Mouse (Mus musculus) limb, embryonic 14.5 days (tissue): Measurements from ENCODE around the gene Fbn1. TPM values are rescaled to one million over a fixed set of nuclear protein-coding genes. Genes with fewer than 3 reads are reported as not detected.

Source experiments
- ATAC-seq: fragments of 200-750 bp; cut with Nextera tagmentation; 2 replicates; pipeline ENCODE4 v1.8.0; 2017; ENCODE audit warnings: low read depth, moderate number of reproducible peaks, moderate TSS enrichment; ENCODE audit not compliant: low FRiP score
- DNase-seq: peaks from one replicate; pipeline ENCODE4 v3.0.0-alpha.2; 2015; ENCODE audit warnings: low spot score
- H3K27ac ChIP-seq: fragments of 300-500 bp; sonication (generic); replicated peaks from 2 replicates; pipeline ENCODE4 v1.5.1; 2014; ENCODE audit warnings: low read depth, mild to moderate bottlenecking, low read length, moderate library complexity, mixed read lengths
- H3K27me3 ChIP-seq: fragments of 300-500 bp; sonication (generic); 2 replicates; pipeline ENCODE4 v1.6.1; 2014; ENCODE audit warnings: low read length, mixed read lengths; ENCODE audit not compliant: control insufficient read depth, insufficient read depth
- H3K36me3 ChIP-seq: fragments of 300-500 bp; sonication (generic); 2 replicates; pipeline ENCODE4 v1.6.1; 2014; ENCODE audit warnings: mild to moderate bottlenecking, low read length, moderate library complexity, mixed read lengths; ENCODE audit not compliant: control insufficient read depth, insufficient read depth
- H3K4me1 ChIP-seq: fragments of 300-500 bp; sonication (generic); 2 replicates; pipeline ENCODE4 v1.6.1; 2014; ENCODE audit warnings: antibody characterized with exemption, low read length, mixed read lengths; ENCODE audit not compliant: control insufficient read depth, insufficient read depth
- H3K4me2 ChIP-seq: fragments of 300-500 bp; sonication (generic); replicated peaks from 2 replicates; pipeline ENCODE4 v1.6.1; 2014; ENCODE audit warnings: low read depth, mild to moderate bottlenecking, low read length, moderate library complexity; ENCODE audit not compliant: severe bottlenecking
- H3K4me3 ChIP-seq: fragments of 300-500 bp; sonication (generic); replicated peaks from 2 replicates; pipeline ENCODE4 v1.5.1; 2014; ENCODE audit warnings: low read length
- H3K9ac ChIP-seq: fragments of 300-500 bp; sonication (generic); 2 replicates; pipeline ENCODE4 v1.6.1; 2014; ENCODE audit warnings: mild to moderate bottlenecking, low read depth, low read length, moderate library complexity; ENCODE audit not compliant: severe bottlenecking
- H3K9me3 ChIP-seq: fragments of 300-500 bp; sonication (generic); 2 replicates; pipeline ENCODE4 v1.6.1; 2016; ENCODE audit warnings: low read length; ENCODE audit not compliant: control insufficient read depth
- POLR2A ChIP-seq: fragments of 200-500 bp; IDR thresholded peaks from 2 replicates; pipeline ENCODE4 v1.8.0; 2012; ENCODE audit warnings: inconsistent platforms, mild to moderate bottlenecking, moderate library complexity, borderline replicate concordance; ENCODE audit not compliant: insufficient read depth, insufficient read length; ENCODE audit errors: extremely low read depth
- WGBS: fragments of 180-500 bp; shearing (Covaris S2); extraction: QIAGEN DNeasy Blood & Tissue Kit; methylation state at CpG from one replicate; pipeline ENCODE4 v1.1.7; 2014; 5-methylcytosine and 5-hydroxymethylcytosine counted together
- polyA plus RNA-seq, 2 experiments: library from polyadenylated mRNA; depleted of rRNA in 1 of 2; stranded (reverse) in 1 of 2; unstranded in 1 of 2; fragments of >200 nt; fragmentation: Nextera tagmentation in 1 of 2; extraction: Ambion mirVana in 1 of 2; gene quantifications; 2 replicates each; pipeline versions ENCODE4 v1.2.1 to v1.2.3; 2012 to 2014

Fbn1 gene
- polyA plus RNA-seq, 2 experiments, result 31.4 to 49.4 TPM

DNA sequence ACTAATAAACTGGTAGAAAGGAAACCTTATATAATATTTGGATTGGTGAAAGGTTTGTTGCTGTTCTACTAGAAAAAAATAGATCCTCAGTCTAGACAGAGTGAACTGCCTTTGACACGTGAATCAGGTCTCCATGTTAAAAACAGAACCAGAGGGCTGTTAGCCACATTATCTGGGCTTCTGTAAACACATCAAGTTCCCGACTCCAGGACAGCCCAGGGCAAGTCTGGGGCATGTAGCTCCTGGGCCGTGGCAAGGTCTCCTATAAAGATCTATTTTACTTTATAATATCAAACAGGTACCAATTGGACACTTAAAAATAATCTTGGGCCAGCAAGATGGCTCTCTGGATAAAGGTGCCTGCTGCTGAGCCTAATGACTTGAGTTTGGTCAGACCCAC lies 251.9 kb downstream of the Fbn1 start:
- WGBS, result 71% methylated on average over 3 of the region's 3 CpGs
- H3K4me3 ChIP-seq, result no peak overlapping the region
- H3K27ac ChIP-seq, result no peak overlapping the region
- no peak overlapping the region for H3K4me2 ChIP-seq
- no peaks in the 10 kb centered on the region for H3K9me3 ChIP-seq
- no peak for DNase-seq
- H3K9ac ChIP-seq, result no peak overlapping the region
- H3K4me1 ChIP-seq, result no peaks in the 10 kb centered on the region
- no peak for ATAC-seq
- no peaks in the 10 kb centered on the region for H3K27me3 ChIP-seq
- H3K36me3 ChIP-seq, result peaks cover 64% of the 10 kb centered on the region
- TF ChIP-seq POLR2A, result no peak

DNA sequence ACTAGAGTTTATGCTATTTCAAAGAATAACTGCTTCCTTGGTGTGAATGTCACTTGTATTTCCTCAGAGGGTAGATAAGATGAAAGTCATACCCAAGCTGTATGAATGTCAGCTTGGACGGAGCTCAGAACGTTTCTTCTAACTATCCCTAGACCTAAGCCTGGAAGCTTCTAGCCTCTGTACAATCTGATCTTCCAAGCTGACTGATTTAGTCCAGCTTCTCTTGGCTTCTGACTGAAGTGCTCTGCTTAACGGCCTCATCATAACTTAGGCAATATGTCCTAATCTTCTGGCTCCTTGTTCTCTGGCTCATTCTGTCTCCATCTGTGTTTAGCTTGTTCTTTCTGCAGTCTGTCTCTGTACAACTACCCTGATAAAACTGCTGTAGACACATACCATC lies 253.2 kb downstream of the Fbn1 start:
- Histone ChIP-seq H3K4me2 (no peak overlapping the region), H3K27ac (no peak overlapping the region), H3K4me3 (no peak overlapping the region), H3K27me3 (no peaks in the 10 kb centered on the region), H3K9ac (no peak overlapping the region), H3K36me3 (peaks cover 73% of the 10 kb centered on the region), H3K9me3 (no peaks in the 10 kb centered on the region), H3K4me1 (no peaks in the 10 kb centered on the region)
- no peak for ATAC-seq
- TF ChIP-seq POLR2A, result no peak
- DNase-seq, result no peak
- 97% methylated on average over 3 of the region's 3 CpGs for WGBS

DNA sequence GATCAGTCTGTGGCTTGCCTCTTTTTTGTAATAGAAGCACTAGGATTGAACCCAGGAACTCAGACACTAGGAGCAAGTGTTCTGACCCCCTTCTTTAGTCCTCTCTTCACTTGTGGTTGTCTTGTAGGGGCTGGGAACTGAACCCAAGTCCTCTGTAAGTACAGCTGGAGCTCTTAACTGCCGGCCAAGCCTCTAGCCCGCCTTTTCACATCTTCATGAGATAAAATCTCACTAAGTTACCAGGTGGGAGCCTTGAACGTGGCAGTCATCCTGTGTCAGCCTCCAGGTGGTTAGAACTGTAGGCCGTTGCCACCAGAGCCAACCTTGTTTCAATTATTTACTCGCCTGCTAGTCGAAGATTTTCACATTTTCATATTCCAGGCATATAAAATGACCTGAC lies 254.1 kb downstream of the Fbn1 start:
- Histone ChIP-seq H3K4me2 (no peak overlapping the region), H3K36me3 (peaks cover 70% of the 10 kb centered on the region), H3K4me3 (no peak overlapping the region), H3K9ac (no peak overlapping the region), H3K4me1 (peaks cover 4% of the 10 kb centered on the region), H3K27ac (no peak overlapping the region), H3K27me3 (no peaks in the 10 kb centered on the region), H3K9me3 (no peaks in the 10 kb centered on the region)
- no peak for DNase-seq
- TF ChIP-seq POLR2A, result no peak
- ATAC-seq, result no peak
- WGBS, result 95% methylated on average over 6 of the region's 6 CpGs

DNA sequence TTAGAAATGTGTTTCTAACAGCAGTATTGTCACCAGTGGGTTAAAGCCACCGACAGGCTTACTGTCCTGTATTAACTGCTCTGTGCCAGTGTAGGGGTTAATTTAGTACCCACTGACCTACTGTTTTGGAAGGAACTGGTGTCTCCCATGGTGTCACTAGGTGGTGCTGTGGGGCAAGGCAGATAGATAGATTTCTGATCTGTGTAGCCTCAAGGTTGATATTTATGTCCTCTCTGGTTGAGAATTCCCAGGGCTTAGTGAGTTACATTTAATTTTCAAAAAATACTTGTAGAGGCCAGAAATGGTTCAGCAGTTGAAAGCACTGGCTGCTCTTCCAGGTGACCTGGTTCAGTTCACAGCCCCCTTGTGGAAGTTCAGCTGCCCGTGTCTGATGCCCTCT lies 255.5 kb downstream of the Fbn1 start:
- H3K27me3 ChIP-seq, result no peaks in the 10 kb centered on the region
- WGBS, result 51% methylated on average over 2 of the region's 2 CpGs
- DNase-seq (peak; percentile 34), ATAC-seq (no peak)
- H3K4me2 ChIP-seq, result no peak overlapping the region
- H3K9me3 ChIP-seq, result no peaks in the 10 kb centered on the region
- no peak overlapping the region for H3K9ac ChIP-seq
- peaks cover 6% of the 10 kb centered on the region for H3K4me1 ChIP-seq
- TF ChIP-seq POLR2A, result no peak
- no peak overlapping the region for H3K4me3 ChIP-seq
- no peak overlapping the region for H3K27ac ChIP-seq
- peaks cover 60% of the 10 kb centered on the region for H3K36me3 ChIP-seq

DNA sequence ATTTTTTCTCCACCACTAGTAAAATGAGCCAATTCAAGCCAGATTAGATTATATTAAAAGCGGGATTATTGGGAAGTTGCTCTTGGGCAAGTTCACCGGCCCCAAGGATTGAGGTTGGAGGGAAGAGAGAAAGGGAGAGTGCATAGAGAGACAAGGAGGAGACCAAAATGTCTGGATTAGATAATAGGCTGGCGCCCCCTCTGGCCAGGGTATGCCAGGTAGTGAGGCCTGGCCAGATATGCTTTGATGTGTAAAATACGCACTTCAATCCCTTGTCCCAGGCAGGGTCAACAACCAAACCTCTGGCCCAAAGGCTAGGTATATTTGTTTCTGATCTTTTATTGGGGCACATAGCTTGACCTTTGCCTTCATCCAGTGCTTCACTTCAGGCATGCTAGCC lies 256.0 kb downstream of the Fbn1 start:
- peaks cover 6% of the 10 kb centered on the region for H3K4me1 ChIP-seq
- ATAC-seq, result no peak
- no peak for DNase-seq
- H3K9me3 ChIP-seq, result no peaks in the 10 kb centered on the region
- no peaks in the 10 kb centered on the region for H3K27me3 ChIP-seq
- no peak overlapping the region for H3K9ac ChIP-seq
- peaks cover 55% of the 10 kb centered on the region for H3K36me3 ChIP-seq
- H3K27ac ChIP-seq, result no peak overlapping the region
- H3K4me3 ChIP-seq, result no peak overlapping the region
- 86% methylated on average over 4 of the region's 4 CpGs for WGBS
- TF ChIP-seq POLR2A, result no peak
- no peak overlapping the region for H3K4me2 ChIP-seq

Other genes starting within 250 kb of the Fbn1 start
- gene Gm9913, start 2.9 kb downstream of the Fbn1 start, polyA plus RNA-seq (2012; rRNA removed), result 0.19 and 0.24 TPM in 2 replicates
- 0.40 and 0.75 TPM in 2 replicates for gene Gm9913, start 2.9 kb downstream of the Fbn1 start, polyA plus RNA-seq (2014; fragmentation: Nextera tagmentation; extraction: Ambion mirVana)
- gene Cep152, start 117.1 kb upstream of the Fbn1 start, polyA plus RNA-seq (2012; rRNA removed), result 5.3 and 6.9 TPM in 2 replicates
- 5.3 and 6.2 TPM in 2 replicates for gene Cep152, start 117.1 kb upstream of the Fbn1 start, polyA plus RNA-seq (2014; fragmentation: Nextera tagmentation; extraction: Ambion mirVana)
- gene Eid1, start 165.1 kb upstream of the Fbn1 start, polyA plus RNA-seq (2012; rRNA removed), result 143 and 182 TPM in 2 replicates
- 298 and 313 TPM in 2 replicates for gene Eid1, start 165.1 kb upstream of the Fbn1 start, polyA plus RNA-seq (2014; fragmentation: Nextera tagmentation; extraction: Ambion mirVana)
- gene Shc4, start 216.2 kb upstream of the Fbn1 start, polyA plus RNA-seq (2012; rRNA removed), result 1.2 and 1.3 TPM in 2 replicates
- gene Shc4, start 216.2 kb upstream of the Fbn1 start, polyA plus RNA-seq (2014; fragmentation: Nextera tagmentation; extraction: Ambion mirVana), result 0.74 and 1.1 TPM in 2 replicates